Mouse (Mus musculus) left cerebral cortex, adult 11 months (tissue): ENCODE measurements around the gene Matn1.

ENCODE experiments used
- DNase-seq: peaks from one replicate; pipeline ENCODE4 v3.0.0; 2022; ENCODE audit warnings: low spot score

Gene Matn1

GRCm38 (mm10) chr4:130917564-130917963, 26.6 kb upstream of the Matn1 start:
- no peak for DNase-seq

GRCm38 (mm10) chr4:130918805-130919749, 25.1 kb upstream of the Matn1 start:
- DNase-seq = no peak

- DNase-seq = no peak
Measured at GRCm38 (mm10) chr4:130919750-130920356, 24.3 kb upstream of the Matn1 start.

- no peak for DNase-seq
Measured at GRCm38 (mm10) chr4:130920951-130921693, 23.1 kb upstream of the Matn1 start.

- no peak for DNase-seq
Measured at GRCm38 (mm10) chr4:130921986-130922385, 22.2 kb upstream of the Matn1 start.

- no peak for DNase-seq
Measured at GRCm38 (mm10) chr4:130926274-130926673, 17.9 kb upstream of the Matn1 start.

GRCm38 (mm10) chr4:130927821-130928220, 16.4 kb upstream of the Matn1 start:
- no peak for DNase-seq

GRCm38 (mm10) chr4:130942644-130943043, 1.5 kb upstream of the Matn1 start:
- DNase-seq = no peak

GRCm38 (mm10) chr4:130944779-130945178, 594 bp downstream of the Matn1 start:
- DNase-seq = no peak

- no peak for DNase-seq
Measured at GRCm38 (mm10) chr4:130947094-130947647, 3.0 kb downstream of the Matn1 start.

GRCm38 (mm10) chr4:130949821-130950384, 5.7 kb downstream of the Matn1 start:
- no peak for DNase-seq

GRCm38 (mm10) chr4:130952531-130952930, 8.3 kb downstream of the Matn1 start:
- DNase-seq = no peak

GRCm38 (mm10) chr4:130957156-130957555, 13.0 kb downstream of the Matn1 start:
- no peak for DNase-seq

- no peak for DNase-seq
Measured at GRCm38 (mm10) chr4:130958812-130959211, 14.6 kb downstream of the Matn1 start.

GRCm38 (mm10) chr4:130959678-130960077, 15.5 kb downstream of the Matn1 start:
- DNase-seq = no peak

- DNase-seq = peak; percentile 67
Measured at GRCm38 (mm10) chr4:130960118-130960734, 16.0 kb downstream of the Matn1 start.

- no peak for DNase-seq
Measured at GRCm38 (mm10) chr4:130971278-130971677, 27.1 kb downstream of the Matn1 start.

GRCm38 (mm10) chr4:130972421-130972829, 28.2 kb downstream of the Matn1 start:
- no peak for DNase-seq

GRCm38 (mm10) chr4:130973332-130974263, 29.4 kb downstream of the Matn1 start:
- peak; percentile 15 for DNase-seq

- no peak for DNase-seq
Measured at GRCm38 (mm10) chr4:130978981-130979380, 34.8 kb downstream of the Matn1 start.
